Mouse (Mus musculus) CD4-positive, CD25-positive, alpha-beta regulatory T cell, adult 2 months (primary cell): ENCODE measurements at regions not wholly inside any gene's neighbourhood (a gene's known extent, or its start where the extent isn't known, plus 50 kb on each side); places are given as distances from the start of the nearest gene placed in this dataset.
"Not testable (repeated sequence)": the region's sequence is repeated elsewhere in the genome, so short reads cannot be mapped to it uniquely, and the experiment has no call there.

Experiments used
- DNase-seq: peaks from one replicate; pipeline ENCODE4 v3.0.0-alpha.2; 2012; ENCODE audit warnings: low read depth, low spot score

GRCm38 (mm10) chr12:119102106-119102505, 135.9 kb upstream of the Abcb5 start:
- DNase-seq, result not testable (repeated sequence)

- no peak for DNase-seq
Measured at GRCm38 (mm10) chr12:119099736-119100135, 133.5 kb upstream of the Abcb5 start.

- no peak for DNase-seq
Measured at GRCm38 (mm10) chr12:119097814-119098213, 131.6 kb upstream of the Abcb5 start.

GRCm38 (mm10) chr12:119094314-119094713, 128.1 kb upstream of the Abcb5 start:
- no peak for DNase-seq

GRCm38 (mm10) chr12:119093402-119093801, 127.2 kb upstream of the Abcb5 start:
- no peak for DNase-seq

- DNase-seq, result no peak
Measured at GRCm38 (mm10) chr12:119089292-119089691, 123.1 kb upstream of the Abcb5 start.

DNA sequence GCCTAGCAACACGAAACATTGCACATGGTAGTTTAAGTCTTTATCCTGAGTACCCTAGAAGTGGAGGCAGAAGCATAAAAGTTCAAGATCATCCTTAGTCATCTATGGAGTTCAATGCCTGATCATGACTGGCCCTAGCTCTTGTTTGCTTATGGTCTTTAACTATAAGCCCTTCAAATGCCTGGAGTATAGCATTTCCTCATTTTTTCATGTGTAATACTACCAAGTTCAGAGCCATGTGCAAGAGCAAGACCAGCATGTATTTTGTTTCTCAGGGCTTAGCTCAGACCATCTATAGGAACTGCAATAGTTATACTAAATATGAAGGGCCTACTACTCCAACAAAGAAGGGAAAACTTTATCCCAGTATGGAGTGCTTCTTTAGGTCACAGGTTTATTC, 122.4 kb upstream of the Abcb5 start:
- no peak for DNase-seq

- DNase-seq, result no peak
Measured at GRCm38 (mm10) chr12:119084814-119085213, 118.6 kb upstream of the Abcb5 start.

DNA sequence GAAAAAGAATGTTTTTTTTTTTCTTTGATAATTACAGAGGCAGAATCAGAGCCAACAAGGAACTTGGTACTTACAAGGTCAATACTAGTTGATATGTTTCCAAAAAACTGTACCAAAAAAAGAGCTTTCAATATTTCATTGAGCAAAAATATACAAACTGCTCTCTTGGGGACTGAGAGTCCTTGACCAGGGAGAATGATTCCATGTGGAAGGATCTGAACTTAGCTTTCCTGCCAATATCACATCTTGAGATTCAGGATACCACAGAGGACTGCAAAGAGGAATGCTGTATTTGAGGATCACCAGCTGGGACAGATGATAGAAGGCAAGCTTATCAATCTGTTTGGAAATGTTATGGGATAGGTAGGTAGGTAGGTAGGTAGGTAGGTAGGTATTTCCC, 116.6 kb upstream of the Abcb5 start:
- no peak for DNase-seq

DNA sequence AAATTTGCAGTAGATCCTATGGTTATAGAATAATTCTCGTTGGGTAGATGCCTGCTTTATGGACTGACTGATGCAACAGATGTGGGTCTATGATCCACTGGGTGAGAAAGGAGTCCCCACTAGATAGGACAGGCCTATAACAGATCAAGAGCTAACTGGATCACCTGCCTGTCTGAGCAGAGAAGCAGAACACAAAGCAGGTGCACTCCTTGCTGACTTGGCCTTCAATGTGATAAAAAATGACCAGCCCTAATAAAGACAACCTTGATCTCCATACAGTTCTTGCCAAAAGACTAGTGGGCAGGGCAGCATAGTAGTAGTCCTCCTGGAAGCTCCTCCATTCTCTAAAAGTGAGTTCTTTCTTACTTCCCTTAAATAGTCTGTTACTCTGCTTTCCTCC, 109.6 kb upstream of the Abcb5 start:
- no peak for DNase-seq

DNA sequence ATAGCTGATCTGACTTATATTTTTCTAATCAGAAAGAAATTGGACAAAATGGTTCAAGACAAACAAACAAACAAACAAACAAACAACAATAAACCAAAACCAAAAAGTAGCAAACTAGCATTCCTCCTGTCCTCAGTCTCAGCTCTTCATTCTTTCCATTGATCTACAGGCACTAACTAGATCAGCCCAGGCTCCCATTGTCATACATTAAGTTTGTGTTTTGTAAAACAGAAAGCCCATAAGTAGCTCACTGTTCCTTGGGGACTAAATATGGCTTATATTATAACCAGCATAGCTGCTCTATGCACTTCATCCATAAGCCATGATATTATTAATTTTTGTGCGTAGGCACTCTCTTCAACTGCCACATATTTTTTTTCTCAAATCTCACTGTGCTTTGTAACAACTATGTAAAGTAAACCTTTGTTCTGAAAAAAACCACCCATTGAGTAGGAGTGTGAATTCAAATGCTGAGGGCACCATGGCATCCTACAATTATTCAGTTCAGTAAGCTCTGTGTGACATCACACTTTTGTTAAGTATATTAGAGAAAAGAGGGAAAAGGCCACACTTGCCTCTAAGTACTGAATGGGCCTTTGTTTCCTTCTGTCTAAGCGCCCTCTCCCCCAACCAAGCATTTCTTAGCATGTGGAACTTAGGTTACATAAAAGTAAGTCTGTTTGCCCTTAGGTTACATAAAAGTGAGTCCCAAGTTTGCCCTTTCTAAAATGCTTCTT, 108.7 kb upstream of the Abcb5 start:
- no peak for DNase-seq

DNA sequence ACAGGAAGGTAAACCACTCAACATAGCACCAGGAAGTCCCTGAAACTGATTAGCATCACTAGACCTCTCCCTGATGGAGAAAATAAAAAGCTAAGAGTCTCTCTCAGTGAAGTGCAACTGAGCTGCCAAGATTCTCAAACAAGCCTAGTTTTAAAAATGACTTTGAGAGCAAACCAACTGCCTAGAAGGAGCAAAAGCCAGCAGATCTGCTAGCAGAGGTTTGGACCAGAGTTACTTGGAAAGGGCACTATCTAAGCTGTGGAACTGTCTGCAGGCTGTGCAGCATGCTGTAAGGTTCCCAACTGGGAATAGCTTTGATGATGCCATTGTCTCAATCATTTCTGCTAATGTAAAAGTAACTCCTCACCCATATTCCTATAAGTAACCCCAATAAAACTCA, 107.9 kb upstream of the Abcb5 start:
- DNase-seq, result no peak

GRCm38 (mm10) chr12:119070963-119071362, 104.7 kb upstream of the Abcb5 start:
- no peak for DNase-seq

GRCm38 (mm10) chr12:119070446-119070845, 104.2 kb upstream of the Abcb5 start:
- no peak for DNase-seq

DNA sequence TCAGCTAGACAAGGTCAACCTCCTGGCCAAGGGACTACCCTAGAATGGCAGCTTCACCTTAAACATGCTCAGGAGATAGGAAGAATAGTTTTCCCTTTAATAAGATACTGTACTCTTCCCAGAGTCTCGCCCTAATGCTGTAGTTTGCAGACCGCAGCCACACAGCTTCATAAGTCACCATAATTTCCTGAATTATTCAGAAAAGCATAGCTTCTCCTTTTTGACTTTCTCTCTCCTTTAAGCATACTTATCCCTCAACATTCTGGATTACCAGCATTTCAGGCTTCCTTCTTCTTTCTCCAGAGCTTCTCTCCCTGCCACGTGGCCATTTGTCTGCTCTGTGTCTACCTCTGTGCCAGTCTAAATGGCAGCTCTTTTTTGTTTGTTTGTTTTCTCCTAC, 103.5 kb upstream of the Abcb5 start:
- no peak for DNase-seq

DNA sequence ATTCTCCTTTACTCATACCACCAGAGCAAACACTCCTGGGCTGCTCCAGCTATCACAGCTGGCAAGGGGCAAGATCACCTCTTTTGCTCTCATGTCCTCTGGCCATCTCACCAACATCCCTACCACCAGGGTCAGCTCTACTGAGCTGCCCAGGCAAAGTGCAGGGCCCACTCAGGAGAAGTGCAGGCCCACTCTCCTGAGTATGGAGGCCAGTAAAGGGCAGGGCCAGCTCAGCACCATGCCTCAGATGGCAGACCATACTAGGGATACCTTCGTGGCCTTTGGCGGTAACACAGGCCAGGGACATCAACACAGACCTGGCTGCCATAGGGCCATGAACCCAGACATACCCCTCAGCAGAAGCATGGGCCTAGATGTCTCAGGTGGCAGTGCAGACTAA, 101.9 kb upstream of the Abcb5 start:
- no peak for DNase-seq

DNA sequence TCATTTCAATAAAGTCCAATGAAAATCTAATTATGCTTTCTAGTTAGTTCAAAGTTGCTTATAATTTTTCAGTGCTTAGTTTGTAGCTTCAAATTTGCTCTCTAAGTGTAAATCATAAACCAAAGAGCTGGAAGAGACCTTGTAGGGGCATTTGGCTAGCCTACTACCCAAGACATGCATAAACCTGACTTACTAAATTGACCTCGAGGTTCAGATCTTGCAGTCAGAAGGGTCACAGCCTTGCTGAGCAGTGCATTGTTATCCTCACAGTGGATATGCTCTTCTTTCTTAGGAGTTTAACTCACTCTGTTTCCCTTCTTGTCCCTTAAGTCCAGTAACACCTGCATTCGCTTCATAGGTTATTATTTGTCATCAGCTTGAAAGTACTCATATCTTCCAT, 96.7 kb upstream of the Abcb5 start:
- no peak for DNase-seq

DNA sequence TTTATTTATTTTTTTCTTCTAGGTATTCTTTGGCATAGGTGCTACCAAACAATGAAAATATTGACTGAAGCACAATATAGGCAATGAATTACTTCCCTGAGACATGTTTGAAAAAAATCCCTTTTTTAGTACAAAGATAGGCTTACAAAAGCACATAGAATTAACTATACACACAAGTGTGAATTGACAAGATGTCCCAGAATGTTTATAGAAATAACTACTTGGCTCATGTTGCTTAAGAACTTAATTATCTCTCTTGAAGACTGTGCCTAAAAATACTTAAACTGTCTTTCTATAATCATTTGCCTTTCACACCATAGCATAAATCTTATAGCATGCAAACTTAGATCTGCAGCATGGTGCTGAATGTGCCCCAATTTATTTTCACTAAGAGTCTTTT, 96.3 kb upstream of the Abcb5 start:
- DNase-seq, result no peak

DNA sequence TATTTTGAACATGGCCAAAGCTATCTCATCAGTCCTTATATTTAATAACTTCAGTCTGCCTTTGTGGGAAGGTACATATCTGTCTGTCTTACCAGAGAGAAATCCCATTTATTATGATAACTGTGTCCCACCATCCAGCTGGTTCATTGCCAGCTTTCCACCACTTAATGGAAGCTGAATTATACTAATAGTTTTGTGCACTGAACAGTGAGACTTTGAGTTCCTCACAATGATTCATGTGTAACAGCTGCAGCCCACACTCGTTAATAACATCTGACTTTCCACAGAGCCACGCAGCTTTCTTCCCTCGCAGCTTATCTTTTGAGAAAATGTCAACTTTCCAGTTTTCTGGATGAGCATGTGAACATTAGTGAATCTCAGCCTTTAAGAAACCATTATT, 88.3 kb upstream of the Abcb5 start:
- DNase-seq, result no peak

- DNase-seq, result no peak
Measured at GRCm38 (mm10) chr12:119051692-119052379, 85.6 kb upstream of the Abcb5 start.

DNA sequence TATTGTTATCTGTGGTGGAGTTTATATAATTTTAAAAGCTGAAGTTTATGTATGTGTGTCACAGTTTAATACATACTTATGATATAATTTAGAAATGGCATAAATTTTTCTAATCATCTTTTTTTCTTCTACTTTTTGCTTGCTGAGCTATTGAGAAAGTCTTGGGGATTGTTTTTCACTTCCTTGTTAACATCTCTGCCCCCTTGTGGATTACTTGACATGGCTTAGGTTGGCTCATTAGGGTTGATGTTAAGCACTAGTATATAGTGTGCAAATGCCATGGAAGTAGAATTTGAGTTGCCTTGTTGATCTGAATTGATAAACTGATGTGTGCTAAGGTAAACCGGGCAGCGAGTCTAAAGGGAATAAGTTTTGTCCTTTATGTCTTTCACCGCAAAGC, 72.1 kb upstream of the Abcb5 start:
- peak; percentile 7 for DNase-seq

GRCm38 (mm10) chr12:119034828-119035227, 68.6 kb upstream of the Abcb5 start:
- no peak for DNase-seq

- no peak for DNase-seq
Measured at GRCm38 (mm10) chr12:119028711-119029110, 62.5 kb upstream of the Abcb5 start.
